Mouse (Mus musculus) limb, embryonic 11.5 days (tissue): ENCODE data around the gene Epb41l2. TPM values are rescaled to one million over a fixed set of nuclear protein-coding genes. Genes with fewer than 3 reads are reported as not detected.

Experiments
- ATAC-seq: fragments of 200-750 bp; cut with Nextera tagmentation; 2 replicates; pipeline ENCODE4 v1.8.0; 2017; ENCODE audit warnings: low read depth; ENCODE audit not compliant: insufficient number of reproducible peaks, low FRiP score, low TSS enrichment
- DNase-seq: peaks from one replicate; pipeline ENCODE4 v3.0.0-alpha.2; 2015; ENCODE audit warnings: low spot score
- H3K27ac ChIP-seq: fragments of 300-500 bp; sonication (generic); replicated peaks from 2 replicates; pipeline ENCODE4 v1.5.1; 2014; ENCODE audit warnings: low read depth, mild to moderate bottlenecking, low read length
- H3K27me3 ChIP-seq: fragments of 300-500 bp; sonication (generic); 2 replicates; pipeline ENCODE4 v1.6.1; 2014; ENCODE audit warnings: mild to moderate bottlenecking, low read length, mixed read lengths; ENCODE audit not compliant: control insufficient read depth, insufficient read depth
- H3K36me3 ChIP-seq: fragments of 300-500 bp; sonication (generic); 2 replicates; pipeline ENCODE4 v1.6.1; 2014; ENCODE audit warnings: mild to moderate bottlenecking, low read length, moderate library complexity, mixed read lengths; ENCODE audit not compliant: control insufficient read depth, insufficient read depth
- H3K4me1 ChIP-seq: fragments of 300-500 bp; sonication (generic); 2 replicates; pipeline ENCODE4 v1.6.1; 2014; ENCODE audit warnings: low read length, mixed read lengths; ENCODE audit not compliant: control insufficient read depth, insufficient read depth
- H3K4me2 ChIP-seq: fragments of 300-500 bp; sonication (generic); 2 replicates; pipeline ENCODE4 v1.6.1; 2014; ENCODE audit warnings: low read depth, mild to moderate bottlenecking, moderate library complexity; ENCODE audit not compliant: severe bottlenecking
- H3K4me3 ChIP-seq: fragments of 300-500 bp; sonication (generic); 2 replicates; pipeline ENCODE4 v1.5.1; 2014; ENCODE audit warnings: low read depth, low read length
- H3K9ac ChIP-seq: fragments of 300-500 bp; sonication (generic); 2 replicates; pipeline ENCODE4 v1.6.1; 2014; ENCODE audit warnings: mild to moderate bottlenecking, low read length
- H3K9me3 ChIP-seq: fragments of 300-500 bp; sonication (generic); 2 replicates; pipeline ENCODE4 v1.6.1; 2016; ENCODE audit warnings: low read length; ENCODE audit not compliant: control insufficient read depth
- WGBS: fragments of 180-500 bp; shearing (Covaris S2); extraction: QIAGEN DNeasy Blood & Tissue Kit; methylation state at CpG from one replicate; pipeline ENCODE4 v1.1.7; 2014; 5-methylcytosine and 5-hydroxymethylcytosine counted together
- polyA plus RNA-seq: library from polyadenylated mRNA; unstranded; fragments of >200 nt; fragmentation: Nextera tagmentation; extraction: Ambion mirVana; gene quantifications from 2 replicates; pipeline ENCODE4 v1.2.1, GENCODE M21; 2014

The Epb41l2 gene
- polyA plus RNA-seq, 1 experiment from 2014 or later = 91.6 TPM

GRCm38 (mm10) chr10:25353941-25354340 is 5.7 kb upstream of the Epb41l2 start:
- 98% methylated on average over 3 of the region's 3 CpGs for WGBS
- Histone ChIP-seq H3K9me3 (no peaks in the 10 kb centered on the region), H3K4me1 (peaks cover 4% of the 10 kb centered on the region; the same call in 1 of the 2 replicates), H3K9ac (no peak overlapping the region), H3K27me3 (no peaks in the 10 kb centered on the region), H3K36me3 (no peaks in the 10 kb centered on the region), H3K4me3 (no peak overlapping the region), H3K27ac (no peak overlapping the region), H3K4me2 (no peak overlapping the region)
- ATAC-seq (no peak), DNase-seq (no peak)

GRCm38 (mm10) chr10:25354390-25354789 is 5.2 kb upstream of the Epb41l2 start:
- DNase-seq = no peak
- ATAC-seq = no peak
- H3K36me3 ChIP-seq = no peaks in the 10 kb centered on the region
- peaks cover 4% of the 10 kb centered on the region; the same call in 1 of the 2 replicates for H3K4me1 ChIP-seq
- WGBS = 91% methylated on average over 7 of the region's 7 CpGs
- H3K27me3 ChIP-seq = no peaks in the 10 kb centered on the region
- H3K4me2 ChIP-seq = no peak overlapping the region
- no peak overlapping the region for H3K9ac ChIP-seq
- H3K4me3 ChIP-seq = no peak overlapping the region
- H3K27ac ChIP-seq = no peak overlapping the region
- H3K9me3 ChIP-seq = no peaks in the 10 kb centered on the region

GRCm38 (mm10) chr10:25359959-25360811 is 587 bp downstream of the Epb41l2 start:
- peaks cover 16% of the 10 kb centered on the region for H3K4me1 ChIP-seq
- H3K27me3 ChIP-seq = no peaks in the 10 kb centered on the region
- DNase-seq (peak; percentile 54), ATAC-seq (peak; percentile 5; the same call in 1 of the 2 replicates)
- peak overlapping the region; percentile 73 for H3K4me2 ChIP-seq
- no peaks in the 10 kb centered on the region for H3K36me3 ChIP-seq
- under 1% methylated on average over 58 of the region's 84 CpGs for WGBS
- peak overlapping the region; percentile 89 for H3K27ac ChIP-seq
- peak overlapping the region; percentile 86 for H3K4me3 ChIP-seq
- H3K9me3 ChIP-seq = no peaks in the 10 kb centered on the region
- peak overlapping the region; percentile 92 for H3K9ac ChIP-seq

- H3K9ac ChIP-seq = no peak overlapping the region
- H3K9me3 ChIP-seq = no peaks in the 10 kb centered on the region
- peak overlapping the region; percentile 73 for H3K4me2 ChIP-seq
- H3K27ac ChIP-seq = no peak overlapping the region
- H3K4me3 ChIP-seq = no peak overlapping the region
- peaks cover 19% of the 10 kb centered on the region for H3K4me1 ChIP-seq
- H3K36me3 ChIP-seq = no peaks in the 10 kb centered on the region
- ATAC-seq (no peak), DNase-seq (no peak)
- no peaks in the 10 kb centered on the region for H3K27me3 ChIP-seq
- WGBS = 61% methylated on average over 6 of the region's 6 CpGs
Measured at GRCm38 (mm10) chr10:25362235-25362634, 2.6 kb downstream of the Epb41l2 start.

- Histone ChIP-seq H3K36me3 (no peaks in the 10 kb centered on the region), H3K4me1 (peaks cover 25% of the 10 kb centered on the region), H3K27ac (no peak overlapping the region), H3K9ac (no peak overlapping the region), H3K9me3 (no peaks in the 10 kb centered on the region), H3K4me3 (no peak overlapping the region), H3K27me3 (no peaks in the 10 kb centered on the region), H3K4me2 (no peak overlapping the region)
- ATAC-seq (no peak), DNase-seq (no peak)
- 91% methylated on average over 7 of the region's 7 CpGs for WGBS
Measured at GRCm38 (mm10) chr10:25365158-25365557, 5.6 kb downstream of the Epb41l2 start.

GRCm38 (mm10) chr10:25365708-25366107 is 6.1 kb downstream of the Epb41l2 start:
- Histone ChIP-seq H3K27me3 (no peaks in the 10 kb centered on the region), H3K27ac (no peak overlapping the region), H3K36me3 (no peaks in the 10 kb centered on the region), H3K9me3 (no peaks in the 10 kb centered on the region), H3K4me2 (no peak overlapping the region), H3K4me3 (no peak overlapping the region), H3K4me1 (peaks cover 29% of the 10 kb centered on the region), H3K9ac (no peak overlapping the region)
- no peak for ATAC-seq
- 77% methylated on average over 7 of the region's 7 CpGs for WGBS
- DNase-seq = no peak

- 72% methylated on average over 5 of the region's 5 CpGs for WGBS
- ATAC-seq (no peak), DNase-seq (no peak)
- Histone ChIP-seq H3K27ac (no peak overlapping the region), H3K9ac (no peak overlapping the region), H3K9me3 (no peaks in the 10 kb centered on the region), H3K36me3 (no peaks in the 10 kb centered on the region), H3K27me3 (no peaks in the 10 kb centered on the region), H3K4me2 (no peak overlapping the region), H3K4me1 (peaks cover 29% of the 10 kb centered on the region), H3K4me3 (no peak overlapping the region)
Measured at GRCm38 (mm10) chr10:25366691-25367090, 7.1 kb downstream of the Epb41l2 start.

- ATAC-seq (no peak), DNase-seq (no peak)
- H3K4me3 ChIP-seq = no peak overlapping the region
- no peak overlapping the region for H3K9ac ChIP-seq
- H3K4me1 ChIP-seq = peaks cover 44% of the 10 kb centered on the region
- no peak overlapping the region for H3K4me2 ChIP-seq
- H3K27me3 ChIP-seq = no peaks in the 10 kb centered on the region
- WGBS = 69% methylated on average over 3 of the region's 3 CpGs
- H3K27ac ChIP-seq = no peak overlapping the region
- no peaks in the 10 kb centered on the region; the same call in 1 of the 2 replicates for H3K36me3 ChIP-seq
- no peaks in the 10 kb centered on the region for H3K9me3 ChIP-seq
Measured at GRCm38 (mm10) chr10:25368928-25369327, 9.3 kb downstream of the Epb41l2 start.
